Mouse (Mus musculus) 3134 (cell line): Measurements from ENCODE around the gene Cntn2.

Experiments
- DNase-seq: peaks from one replicate; pipeline ENCODE4 v3.0.0-alpha.2; 2011; ENCODE audit warnings: low spot score; ENCODE audit not compliant: insufficient read length; ENCODE audit errors: extremely low read depth

The Cntn2 gene

GRCm38 (mm10) chr1:132559045-132559444 is 16.0 kb upstream of the Cntn2 start:
- no peak for DNase-seq

DNA sequence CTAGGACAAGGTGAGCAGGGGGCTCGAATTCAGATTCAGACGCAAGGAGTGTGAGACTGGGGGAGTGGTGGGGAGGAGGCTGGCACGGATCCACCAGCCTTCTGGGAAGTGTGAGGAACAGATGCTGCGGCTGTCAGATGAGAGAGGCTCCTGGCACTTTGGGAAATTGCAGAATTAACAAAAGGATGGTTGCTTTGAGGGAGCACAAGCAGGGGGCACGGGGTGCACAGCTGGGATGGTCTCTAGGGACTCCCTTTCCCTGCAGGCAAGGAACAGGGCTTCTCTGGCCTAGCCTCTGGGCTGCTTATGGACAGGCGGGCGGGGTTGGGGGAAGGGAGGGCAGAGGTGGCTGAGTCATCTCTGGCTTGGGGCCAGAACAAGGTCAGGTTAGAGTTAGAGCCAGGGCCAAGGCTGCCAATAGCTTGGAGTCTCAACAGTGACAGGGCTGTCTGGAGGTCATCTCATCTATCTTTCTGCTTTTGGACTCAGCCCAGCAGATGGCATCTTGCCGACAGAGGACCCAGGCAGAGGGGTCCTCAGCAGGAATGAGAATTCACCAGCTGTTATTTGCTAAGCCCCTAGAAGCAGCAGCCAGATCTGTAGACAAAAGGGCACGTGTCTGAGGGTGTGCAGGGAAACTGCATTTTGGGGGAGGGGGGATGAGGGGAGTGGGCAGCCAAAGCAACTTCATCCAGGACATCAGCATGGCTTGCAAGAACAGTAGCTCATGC is 15.0 kb upstream of the Cntn2 start:
- DNase-seq = peak; percentile 63

- DNase-seq = no peak
Measured at GRCm38 (mm10) chr1:132543789-132544188, 733 bp upstream of the Cntn2 start.

DNA sequence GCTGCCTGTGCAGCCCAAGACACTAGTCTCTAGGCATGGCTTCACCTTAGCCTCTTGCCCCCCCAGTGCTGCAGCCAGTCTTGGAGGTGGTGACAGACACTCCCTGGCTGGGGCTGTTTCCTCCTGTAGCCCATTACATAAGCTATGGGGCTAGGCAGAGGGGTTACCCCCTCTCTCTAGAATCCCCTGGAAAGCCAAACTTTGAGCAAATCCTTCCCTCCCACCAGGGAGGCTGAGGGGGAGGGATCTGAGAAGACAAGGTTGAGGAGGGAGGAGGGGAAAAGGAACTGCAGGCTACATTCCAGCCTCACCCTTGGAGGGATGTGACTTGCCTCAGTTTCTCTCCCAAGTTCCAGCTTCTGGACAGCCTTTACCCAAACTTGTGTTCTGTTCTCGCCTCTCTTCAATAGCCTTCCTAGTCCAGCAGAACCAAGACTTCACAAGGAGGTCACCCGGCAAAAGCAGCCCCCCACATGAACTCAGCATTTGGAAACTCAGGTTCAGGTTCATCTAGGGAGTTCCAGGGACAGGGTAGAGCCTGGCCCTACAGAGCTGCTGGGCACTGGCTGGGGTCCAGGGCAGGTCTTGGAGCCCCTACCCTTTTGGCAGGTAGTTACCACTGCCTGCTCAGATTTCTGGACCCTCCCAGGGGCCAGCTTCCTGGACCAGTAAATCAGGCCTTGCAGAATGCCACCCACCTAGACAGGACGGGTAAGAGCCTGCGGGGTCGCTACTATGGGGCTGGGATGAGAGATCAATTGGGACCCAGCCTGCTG is 1.0 kb downstream of the Cntn2 start:
- no peak for DNase-seq

- no peak for DNase-seq
Measured at GRCm38 (mm10) chr1:132541171-132541823, 1.8 kb downstream of the Cntn2 start.

GRCm38 (mm10) chr1:132540701-132541100 is 2.4 kb downstream of the Cntn2 start:
- no peak for DNase-seq

GRCm38 (mm10) chr1:132537736-132538135 is 5.3 kb downstream of the Cntn2 start:
- DNase-seq = no peak

GRCm38 (mm10) chr1:132536416-132536815 is 6.6 kb downstream of the Cntn2 start:
- DNase-seq = no peak

DNA sequence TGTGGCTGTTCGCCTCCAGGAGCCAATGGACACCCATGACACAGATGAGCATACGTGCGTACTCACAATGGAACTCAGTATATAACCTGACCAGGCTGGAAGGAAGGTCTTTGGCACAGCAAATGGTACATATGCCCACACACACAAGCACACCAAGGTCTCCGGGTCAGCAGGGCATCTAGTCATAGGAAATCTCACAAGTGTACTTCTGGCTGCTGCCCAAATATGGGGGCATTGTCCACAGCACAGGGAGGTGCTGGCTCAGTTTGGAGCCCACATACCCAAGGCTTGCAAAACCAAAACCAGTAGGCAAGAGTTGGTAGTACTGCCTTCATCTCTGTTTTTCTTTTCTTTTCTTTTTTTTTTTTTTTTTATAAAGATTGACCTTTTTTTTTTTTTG is 7.5 kb downstream of the Cntn2 start:
- DNase-seq = no peak

DNA sequence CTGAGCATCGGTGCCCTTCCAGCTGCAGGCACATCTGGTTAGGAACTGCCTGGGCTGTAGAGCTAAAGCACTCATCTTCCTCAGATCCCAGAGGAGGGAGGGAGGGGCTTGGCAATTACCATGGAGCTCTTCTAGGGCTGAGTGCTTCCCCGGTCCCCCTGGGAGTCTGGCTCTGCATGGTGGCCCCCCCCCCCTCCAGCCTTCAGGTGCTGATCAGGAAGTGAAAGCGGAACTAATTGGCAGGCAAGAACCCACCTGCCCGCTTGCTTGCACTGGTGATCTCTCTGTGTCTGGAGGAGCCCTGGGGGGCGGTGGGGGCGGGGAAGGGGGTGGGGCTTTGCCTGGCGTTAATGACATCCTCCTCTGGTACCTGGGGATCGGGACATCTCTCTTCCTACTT is 9.2 kb downstream of the Cntn2 start:
- DNase-seq = no peak

DNA sequence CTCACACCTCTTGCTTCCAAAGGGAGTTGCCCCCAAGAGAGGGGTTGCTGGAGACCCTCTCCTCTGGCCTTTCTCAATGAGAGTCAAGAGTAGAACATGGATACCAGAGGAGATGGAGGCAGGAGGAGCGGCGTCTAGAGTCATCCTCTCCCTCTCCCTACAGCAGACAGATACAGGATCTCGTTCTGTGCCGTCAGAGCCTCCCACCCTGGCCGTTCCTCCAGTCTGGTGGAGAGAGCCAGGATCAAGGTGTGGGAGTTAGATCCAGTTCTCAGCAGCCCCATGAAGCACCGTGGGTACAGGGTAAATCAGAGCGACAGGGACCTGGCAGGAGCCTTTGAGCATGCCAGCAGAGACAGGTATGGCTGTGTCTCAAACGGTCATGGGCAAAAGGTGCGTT is 10.5 kb downstream of the Cntn2 start:
- DNase-seq = no peak

DNA sequence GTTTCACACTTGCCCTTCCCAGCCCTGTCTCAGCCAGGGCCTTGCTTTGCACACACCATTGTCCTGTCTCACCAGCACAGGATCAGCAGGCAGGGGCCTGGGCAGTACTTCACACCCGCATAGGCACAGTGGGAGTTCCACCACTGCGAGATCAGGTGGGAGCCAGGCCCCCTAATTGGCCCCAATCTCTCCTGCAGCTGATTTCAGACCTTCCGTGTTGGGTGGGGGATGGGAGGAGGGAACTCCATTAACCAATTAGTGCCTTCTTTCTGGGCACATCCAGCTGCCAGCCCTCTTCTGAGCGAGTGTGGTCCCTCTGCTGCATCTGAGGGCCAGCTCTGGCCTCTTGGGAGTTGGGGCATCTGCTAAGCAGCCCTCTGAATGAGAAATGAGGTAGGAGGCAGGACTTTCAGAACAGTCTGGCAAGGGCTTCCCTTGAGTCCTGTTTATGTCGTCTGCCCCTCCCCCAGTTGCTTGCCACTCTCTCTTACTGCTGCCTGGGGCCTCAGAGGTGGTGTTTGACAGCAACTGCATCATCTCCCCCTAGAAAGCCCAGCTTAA is 12.3 kb downstream of the Cntn2 start:
- DNase-seq = no peak

- DNase-seq = no peak
Measured at GRCm38 (mm10) chr1:132528647-132529334, 14.3 kb downstream of the Cntn2 start.

- no peak for DNase-seq
Measured at GRCm38 (mm10) chr1:132528071-132528470, 15.0 kb downstream of the Cntn2 start.

DNA sequence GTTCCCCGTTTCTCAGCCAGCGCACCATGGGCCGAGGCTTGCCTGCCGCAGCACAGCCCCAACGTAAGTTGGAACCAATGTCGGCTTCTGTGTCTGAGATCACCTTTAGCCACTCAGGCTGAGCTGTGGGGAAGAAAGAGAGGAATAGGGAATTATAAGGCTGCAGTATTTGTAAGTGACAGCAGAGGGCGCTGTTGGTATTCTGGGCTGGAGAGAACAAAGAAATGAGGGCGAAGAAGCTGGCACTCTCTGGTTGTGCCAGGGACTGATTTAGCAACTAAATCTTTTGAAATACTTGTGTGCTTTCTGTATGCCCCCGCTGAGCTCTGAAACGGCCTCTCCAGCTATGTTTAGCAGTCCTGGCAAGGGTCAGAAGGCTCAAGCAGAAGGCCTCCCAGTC is 17.2 kb downstream of the Cntn2 start:
- DNase-seq = peak; percentile 28

DNA sequence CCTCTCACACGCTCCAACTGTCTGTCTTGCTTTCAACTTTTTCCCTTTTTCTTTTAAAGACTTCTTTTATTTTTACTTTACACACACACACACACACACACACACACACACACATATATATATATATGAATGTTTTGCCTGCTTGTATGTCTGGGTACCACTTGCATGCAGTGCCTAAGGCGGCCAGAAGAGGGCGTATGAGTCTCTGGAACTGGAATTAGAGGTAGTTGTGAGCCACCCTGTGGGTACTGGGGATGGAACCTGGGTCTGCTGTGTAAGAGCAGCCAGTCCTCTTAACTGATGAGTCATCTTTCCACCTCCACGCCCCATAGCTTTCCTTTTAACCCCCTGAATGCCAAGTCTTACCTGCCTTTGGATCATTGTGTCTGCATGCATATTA is 19.1 kb downstream of the Cntn2 start:
- DNase-seq = no peak

- DNase-seq = no peak
Measured at GRCm38 (mm10) chr1:132523048-132523447, 20.0 kb downstream of the Cntn2 start.

- DNase-seq = no peak
Measured at GRCm38 (mm10) chr1:132520764-132521163, 22.3 kb downstream of the Cntn2 start.

DNA sequence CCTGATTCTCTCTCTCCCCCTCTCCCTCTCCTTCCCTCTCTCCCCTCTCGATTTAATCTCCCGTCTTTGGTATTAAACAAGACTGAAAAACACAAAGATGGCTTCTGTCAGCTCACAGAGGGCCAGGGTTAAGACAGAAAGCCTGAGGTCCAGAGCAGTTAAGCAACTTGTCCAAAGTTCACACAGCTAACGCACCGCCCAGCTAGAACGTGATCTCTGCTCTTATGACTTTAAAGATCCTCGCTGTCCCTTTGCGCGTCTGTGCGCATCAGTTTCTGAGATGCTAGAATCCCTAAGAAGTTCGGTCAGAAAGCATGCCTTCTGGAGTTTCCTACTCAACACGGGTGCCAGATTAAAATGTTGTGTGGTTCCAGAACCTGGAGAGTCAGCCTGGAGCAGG is 23.3 kb downstream of the Cntn2 start:
- DNase-seq = no peak

DNA sequence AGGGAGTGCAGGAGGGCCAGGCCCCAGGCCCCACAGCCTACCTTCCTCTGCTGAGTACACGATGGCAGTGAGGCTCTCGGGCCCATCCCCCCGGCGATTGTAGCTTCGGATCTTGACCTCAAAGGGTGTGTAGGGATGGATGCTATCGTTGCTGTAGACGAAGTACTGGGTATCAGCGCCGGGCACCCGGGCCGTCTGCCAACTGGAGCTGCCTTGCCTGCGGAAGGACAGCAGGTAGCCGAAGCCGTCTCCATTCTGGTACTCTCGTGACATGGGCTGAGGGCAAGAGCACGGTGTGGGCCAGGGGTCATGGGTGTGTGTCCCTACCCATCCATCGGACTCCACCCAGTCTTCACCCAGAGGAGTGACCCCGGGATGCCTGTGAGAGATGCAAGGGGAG is 24.4 kb downstream of the Cntn2 start:
- no peak for DNase-seq

GRCm38 (mm10) chr1:132516776-132517175 is 26.3 kb downstream of the Cntn2 start:
- DNase-seq = no peak
